Mouse (Mus musculus): Measurements from ENCODE around the gene Fv1. TPM values are rescaled to one million over a fixed set of nuclear protein-coding genes. Genes with fewer than 3 reads are reported as not detected.
"Not testable (repeated sequence)": the region's sequence is repeated elsewhere in the genome, so short reads cannot be mapped to it uniquely, and the experiment has no call there.

Gene Fv1
- polyA plus RNA-seq (2015; fragmentation: Nextera tagmentation; extraction: Ambion mirVana) = 12.7 and 12.8 TPM in 2 replicates

DNA sequence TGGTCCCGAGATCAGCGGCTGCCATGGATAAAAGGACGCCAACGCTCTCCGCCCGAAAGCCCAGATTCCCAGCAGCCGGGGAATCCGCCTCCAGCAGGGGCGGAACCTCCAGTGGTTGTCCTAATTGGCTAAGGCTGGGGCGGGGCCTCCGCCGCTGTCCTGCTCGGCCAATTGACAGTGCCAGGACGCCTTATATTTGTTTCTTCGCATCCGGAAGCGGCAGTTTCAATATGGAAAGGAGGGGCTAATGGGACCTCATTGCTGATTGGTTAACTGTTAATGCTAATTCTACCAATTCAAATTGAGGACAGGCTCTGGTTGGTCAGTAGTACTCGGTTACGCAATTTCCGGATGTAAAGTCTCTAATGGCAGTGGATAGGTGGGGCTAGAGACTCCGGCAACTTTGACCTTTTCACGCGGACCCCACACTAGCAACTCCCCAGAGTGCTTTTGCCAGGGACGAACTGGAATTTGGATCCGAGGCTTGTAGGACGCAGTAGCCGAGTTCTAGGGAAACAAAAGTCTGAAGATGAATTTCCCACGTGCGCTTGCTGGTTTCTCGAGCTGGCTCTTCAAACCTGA, at the start of gene Fv1, which contains the start of gene Miip:
Fv1 (plus strand) TSS at position 530 of the 582 bp plus-strand sequence.
Miip (minus strand) TSS at position 367 of the 582 bp plus-strand sequence.
- Histone ChIP-seq H3K9ac (replicated peaks) (peak within 1 kb of the TSS; percentile 71), H3K4me2 (replicated peaks) (peak within 1 kb of the TSS; percentile 77), H3K4me3 (peak within 1 kb of the TSS; percentile 67), H3K27ac (replicated peaks) (peak within 1 kb of the TSS; percentile 84), H3K4me1 (peaks cover 26% of the 10 kb centered on the region), H3K36me3 (peaks cover 40% of the 10 kb centered on the region), H3K27me3 (no peaks in the 10 kb centered on the region), H3K9me3 (no peaks in the 10 kb centered on the region)
- peak; percentile 97 for ATAC-seq (replicated peaks)
- under 1% methylated on average over 30 of the region's 30 CpGs for WGBS

DNA sequence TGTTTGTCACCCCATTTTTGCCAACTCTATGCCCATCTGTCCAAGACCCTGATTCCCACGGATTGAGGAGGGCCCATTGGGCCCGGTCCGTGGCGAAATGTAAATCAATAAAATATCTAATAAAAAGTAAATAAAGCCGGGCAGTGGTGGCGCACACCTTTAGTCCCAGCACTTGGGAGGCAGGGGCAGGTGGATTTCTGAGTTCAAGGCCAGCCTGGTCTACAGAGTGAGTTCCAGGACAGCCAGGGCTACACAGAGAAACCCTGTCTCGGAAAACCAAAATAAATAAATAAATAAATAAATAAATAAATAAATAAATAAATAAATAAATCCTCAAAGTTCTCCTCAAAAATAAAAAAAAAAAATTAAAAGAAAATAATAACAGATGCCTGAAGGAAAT, 49.1 kb upstream of the Fv1 start:
- H3K27ac ChIP-seq (replicated peaks); H3K4me1 ChIP-seq; H3K4me2 ChIP-seq (replicated peaks); H3K27me3 ChIP-seq; ATAC-seq (replicated peaks); H3K4me3 ChIP-seq; H3K9ac ChIP-seq (replicated peaks): not testable (repeated sequence)
- Histone ChIP-seq H3K9me3 (peaks cover 33% of the 10 kb centered on the region), H3K36me3 (peaks cover 30% of the 10 kb centered on the region)
- WGBS = 83% methylated on average over 7 of the region's 7 CpGs

DNA sequence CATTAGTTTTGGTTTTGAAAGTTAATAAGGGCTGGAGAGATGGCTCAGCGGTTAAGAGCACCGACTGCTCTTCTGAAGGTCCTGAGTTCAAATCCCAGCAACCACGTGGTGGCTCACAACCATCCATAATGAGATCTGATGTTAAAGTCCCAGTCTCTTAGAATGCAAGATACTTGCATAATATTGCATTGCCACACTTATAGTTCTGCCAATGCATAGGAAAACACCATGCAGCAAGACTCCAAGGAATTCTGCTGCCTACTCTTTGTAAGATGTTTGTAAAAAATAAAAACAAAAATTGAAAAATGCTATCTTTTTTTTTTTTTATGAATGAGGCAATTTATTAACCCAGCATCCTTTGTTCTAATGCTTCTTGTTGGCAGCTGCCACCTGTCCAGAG, 47.4 kb upstream of the Fv1 start:
- Histone ChIP-seq H3K9me3 (peaks cover 48% of the 10 kb centered on the region), H3K36me3 (peaks cover 47% of the 10 kb centered on the region)
- not testable (repeated sequence) for ATAC-seq (replicated peaks); H3K9ac ChIP-seq (replicated peaks); H3K4me1 ChIP-seq; H3K27me3 ChIP-seq; H3K4me3 ChIP-seq; H3K27ac ChIP-seq (replicated peaks); H3K4me2 ChIP-seq (replicated peaks)
- 90% methylated on average over 3 of the region's 3 CpGs for WGBS

DNA sequence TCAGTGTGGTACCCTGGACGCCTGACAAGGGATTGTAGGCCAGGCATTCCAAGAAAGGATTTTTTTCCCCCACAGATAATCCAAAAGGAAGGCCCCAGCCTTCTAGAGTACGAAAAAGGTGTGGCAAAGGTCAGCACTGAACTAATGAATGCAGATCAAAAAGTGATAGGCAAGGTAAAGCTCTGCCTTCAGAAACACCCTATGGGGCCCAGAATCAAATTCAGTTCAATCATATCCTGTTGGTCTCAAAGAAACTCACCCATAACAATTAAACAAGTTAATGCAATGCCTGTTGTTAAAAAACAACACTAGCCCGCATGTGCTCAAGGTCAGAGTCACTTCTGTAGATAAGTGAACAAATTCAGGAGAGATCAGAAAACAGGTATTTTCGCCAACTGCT, 44.4 kb upstream of the Fv1 start:
- Histone ChIP-seq H3K4me3 (no peak overlapping the region), H3K9ac (replicated peaks) (no peak overlapping the region), H3K27me3 (no peaks in the 10 kb centered on the region), H3K27ac (replicated peaks) (no peak overlapping the region), H3K4me1 (no peaks in the 10 kb centered on the region), H3K36me3 (peaks cover 75% of the 10 kb centered on the region), H3K4me2 (replicated peaks) (no peak overlapping the region), H3K9me3 (peaks cover 62% of the 10 kb centered on the region)
- 97% methylated on average over 4 of the region's 4 CpGs for WGBS
- ATAC-seq (replicated peaks) = no peak

DNA sequence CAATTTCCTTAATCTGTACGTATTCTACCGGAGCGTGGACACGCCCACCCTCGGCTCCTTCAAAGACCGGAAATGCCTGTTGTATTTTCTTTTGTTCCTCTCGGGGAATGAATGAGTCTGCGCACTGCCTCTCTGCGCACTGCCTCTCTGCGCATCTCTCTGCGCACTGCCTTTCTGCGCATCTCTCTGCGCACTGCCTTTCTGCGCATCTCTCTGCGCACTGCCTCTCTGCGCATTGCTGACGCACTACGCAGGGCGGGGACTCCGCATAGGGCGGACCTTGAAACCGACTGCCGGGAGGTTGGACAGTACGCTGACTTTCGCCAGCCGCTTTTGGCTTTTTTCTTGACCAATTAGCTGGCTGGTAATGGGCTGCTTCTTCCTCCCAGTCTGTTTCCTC, 29.5 kb upstream of the Fv1 start:
- Histone ChIP-seq H3K9me3 (peaks cover 12% of the 10 kb centered on the region), H3K36me3 (peaks cover 35% of the 10 kb centered on the region)
- H3K27me3 ChIP-seq; H3K4me3 ChIP-seq; H3K27ac ChIP-seq (replicated peaks); H3K4me1 ChIP-seq; H3K9ac ChIP-seq (replicated peaks); ATAC-seq (replicated peaks); H3K4me2 ChIP-seq (replicated peaks): not testable (repeated sequence)
- 96% methylated on average over 23 of the region's 26 CpGs for WGBS

DNA sequence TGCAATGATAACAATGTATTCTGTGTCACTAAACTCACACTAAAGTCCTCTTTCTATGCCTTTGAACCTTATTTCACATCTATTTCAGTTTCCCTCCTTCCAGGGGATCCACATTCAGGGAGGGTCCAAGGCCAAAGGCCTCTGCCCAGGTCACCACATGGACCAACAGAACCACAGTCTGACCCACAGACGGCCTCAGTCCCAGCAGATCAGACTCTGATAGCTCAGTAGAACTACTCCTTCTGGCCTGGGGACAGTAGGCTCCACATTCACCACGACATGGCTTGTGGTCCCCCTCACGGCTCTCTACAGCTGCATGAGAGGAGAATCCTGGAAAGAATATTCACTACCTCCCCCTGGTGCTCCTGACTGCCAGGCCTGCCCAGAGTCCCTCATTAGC, 25.9 kb upstream of the Fv1 start:
- Histone ChIP-seq H3K9ac (replicated peaks) (no peak overlapping the region), H3K4me2 (replicated peaks) (no peak overlapping the region), H3K36me3 (peaks cover 40% of the 10 kb centered on the region), H3K27ac (replicated peaks) (no peak overlapping the region), H3K4me3 (no peak overlapping the region), H3K27me3 (no peaks in the 10 kb centered on the region), H3K4me1 (peaks cover 6% of the 10 kb centered on the region), H3K9me3 (peaks cover 14% of the 10 kb centered on the region)
- 96% methylated on average over 3 of the region's 3 CpGs for WGBS
- no peak for ATAC-seq (replicated peaks)

DNA sequence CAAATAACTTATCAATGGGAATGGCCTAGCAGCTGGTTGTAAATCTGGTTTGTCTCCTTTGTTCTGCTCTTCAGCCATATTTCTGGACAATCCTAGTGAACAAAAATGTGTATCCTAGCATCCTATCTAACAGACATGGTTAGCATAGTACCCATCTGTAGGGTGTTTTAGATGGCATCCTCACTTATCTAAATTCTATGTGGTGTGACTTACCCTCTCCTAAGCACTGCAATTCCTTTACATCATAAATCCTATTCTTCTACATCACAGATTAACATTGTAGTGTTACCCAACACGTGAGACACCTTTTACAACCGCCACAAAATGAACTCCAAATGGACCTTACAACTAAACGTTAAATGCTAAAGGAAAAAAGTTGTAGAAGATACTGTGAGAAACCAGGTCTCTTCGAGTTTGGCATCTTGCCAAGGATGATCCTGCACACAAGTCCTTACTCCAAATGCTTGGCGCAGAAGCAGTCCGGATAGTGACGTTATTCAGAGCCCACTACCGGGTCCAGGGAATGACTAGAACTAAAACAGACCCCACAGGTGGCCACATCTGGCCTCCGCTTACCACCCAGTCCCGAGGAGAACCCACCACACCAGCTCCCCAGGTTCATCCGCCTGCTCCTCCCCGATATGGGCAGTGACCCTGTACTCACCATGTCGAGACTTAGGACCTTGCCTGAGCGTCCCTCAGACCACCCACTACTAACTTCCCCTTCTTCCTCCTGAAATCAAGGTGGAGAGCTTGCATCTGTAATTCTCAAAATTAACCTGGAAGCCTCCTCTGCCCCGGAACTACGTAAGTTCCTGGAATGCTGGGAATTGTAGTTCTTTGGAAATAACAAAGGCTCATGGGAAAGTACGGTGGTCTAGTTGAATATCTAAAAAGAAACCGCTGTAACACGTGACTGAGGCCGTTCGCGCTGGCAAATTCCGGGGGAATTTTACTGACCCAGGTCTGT, 20.9 kb upstream of the Fv1 start, which contains the start of gene Zfp933:
Zfp933 (minus strand) TSS at position 753 of the 970 bp plus-strand sequence.
- Histone ChIP-seq H3K27me3 (no peaks in the 10 kb centered on the region), H3K9me3 (peaks cover 5% of the 10 kb centered on the region; the same call in 1 of the 2 replicates), H3K4me1 (peaks cover 12% of the 10 kb centered on the region), H3K4me3 (peak within 1 kb of the TSS; percentile 79), H3K4me2 (replicated peaks) (peak within 1 kb of the TSS; percentile 72), H3K9ac (replicated peaks) (peak within 1 kb of the TSS; percentile 75), H3K27ac (replicated peaks) (no peak within 1 kb of the TSS), H3K36me3 (peaks cover 18% of the 10 kb centered on the region)
- 2% methylated on average over 23 of the region's 23 CpGs for WGBS
- ATAC-seq (replicated peaks) = peak; percentile 90

DNA sequence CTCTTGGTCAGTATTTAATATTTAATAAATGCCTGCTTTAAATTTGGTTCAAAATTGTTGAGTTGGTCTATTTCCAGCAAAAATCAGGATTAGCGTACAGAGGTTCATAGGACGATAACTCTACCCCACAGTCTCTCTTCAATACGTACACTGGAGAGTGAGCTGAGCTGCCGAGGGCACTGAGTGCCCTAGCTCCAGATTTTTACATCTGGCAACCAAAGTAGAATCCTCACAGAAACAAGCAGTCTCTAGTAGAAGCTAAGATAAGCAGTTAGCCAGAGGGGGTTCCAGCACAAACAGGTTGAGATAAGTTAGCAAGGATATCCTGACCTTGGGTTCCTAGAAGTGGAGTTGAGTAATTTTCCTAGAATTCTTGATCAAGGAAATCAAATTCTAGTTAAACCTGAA, 20.2 kb upstream of the Fv1 start:
- peaks cover 11% of the 10 kb centered on the region for H3K36me3 ChIP-seq
- H3K4me3 ChIP-seq = peak overlapping the region; percentile 79
- H3K27me3 ChIP-seq = no peaks in the 10 kb centered on the region
- ATAC-seq (replicated peaks) = peak; percentile 80
- WGBS = 3% methylated on average over 4 of the region's 4 CpGs
- peak overlapping the region; percentile 75 for H3K9ac ChIP-seq (replicated peaks)
- no peak overlapping the region for H3K27ac ChIP-seq (replicated peaks)
- H3K4me2 ChIP-seq (replicated peaks) = peak overlapping the region; percentile 72
- 0 out of 2 replicates have a peak, but pooled peaks cover 5% of the 10 kb centered on the region for H3K9me3 ChIP-seq
- H3K4me1 ChIP-seq = peaks cover 12% of the 10 kb centered on the region

DNA sequence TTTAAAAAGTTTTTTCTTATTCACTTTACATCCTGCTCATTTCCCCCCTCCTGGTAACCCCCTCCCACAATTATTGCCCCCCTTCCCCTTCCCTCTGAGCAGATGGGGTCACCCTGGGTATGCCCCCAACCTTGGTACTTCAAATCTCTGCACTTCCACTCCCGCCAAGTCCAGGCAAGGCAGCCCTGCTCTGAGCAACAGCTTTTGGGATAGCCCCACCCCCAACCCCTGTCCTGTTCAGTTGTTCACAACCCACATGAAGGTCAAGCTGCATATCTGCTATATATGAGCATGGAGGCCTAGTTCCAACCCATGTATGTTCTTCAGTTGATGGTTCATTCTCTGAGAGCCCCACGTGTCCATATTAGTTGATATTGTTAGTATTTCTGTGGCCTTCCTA, 18.0 kb upstream of the Fv1 start:
- Histone ChIP-seq H3K36me3 (0 out of 2 replicates have a peak, but pooled peaks cover 2% of the 10 kb centered on the region), H3K4me3 (no peak overlapping the region), H3K27me3 (no peaks in the 10 kb centered on the region), H3K4me2 (replicated peaks) (no peak overlapping the region), H3K27ac (replicated peaks) (no peak overlapping the region), H3K9ac (replicated peaks) (no peak overlapping the region), H3K4me1 (peaks cover 12% of the 10 kb centered on the region), H3K9me3 (no peaks in the 10 kb centered on the region)
- ATAC-seq (replicated peaks) = no peak
- WGBS = 80% methylated on average over 2 of the region's 2 CpGs

DNA sequence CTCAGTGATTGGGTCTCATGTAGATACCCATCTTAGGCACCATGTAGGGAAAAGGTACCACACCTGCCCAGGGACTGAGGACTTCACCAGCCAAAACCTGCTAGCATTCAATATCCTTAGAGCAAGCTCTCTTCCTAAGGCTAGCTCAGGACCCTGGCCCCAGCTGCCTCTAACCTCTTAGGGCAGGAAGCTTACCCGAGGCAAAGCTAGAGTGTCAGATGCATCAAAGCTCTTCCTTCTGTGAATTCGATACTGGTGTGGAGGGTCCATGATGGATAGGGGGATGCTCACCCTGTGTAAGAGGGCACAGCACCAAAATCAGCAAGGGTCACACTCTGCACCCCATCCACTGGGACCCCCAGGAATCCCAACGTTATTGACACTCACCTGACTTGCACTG, 6.7 kb upstream of the Fv1 start:
- Histone ChIP-seq H3K4me3 (no peak overlapping the region), H3K4me1 (peaks cover 1% of the 10 kb centered on the region), H3K9ac (replicated peaks) (no peak overlapping the region), H3K36me3 (peaks cover 48% of the 10 kb centered on the region), H3K27ac (replicated peaks) (no peak overlapping the region), H3K9me3 (no peaks in the 10 kb centered on the region), H3K27me3 (no peaks in the 10 kb centered on the region), H3K4me2 (replicated peaks) (no peak overlapping the region)
- ATAC-seq (replicated peaks) = no peak
- WGBS = 90% methylated on average over 3 of the region's 3 CpGs

DNA sequence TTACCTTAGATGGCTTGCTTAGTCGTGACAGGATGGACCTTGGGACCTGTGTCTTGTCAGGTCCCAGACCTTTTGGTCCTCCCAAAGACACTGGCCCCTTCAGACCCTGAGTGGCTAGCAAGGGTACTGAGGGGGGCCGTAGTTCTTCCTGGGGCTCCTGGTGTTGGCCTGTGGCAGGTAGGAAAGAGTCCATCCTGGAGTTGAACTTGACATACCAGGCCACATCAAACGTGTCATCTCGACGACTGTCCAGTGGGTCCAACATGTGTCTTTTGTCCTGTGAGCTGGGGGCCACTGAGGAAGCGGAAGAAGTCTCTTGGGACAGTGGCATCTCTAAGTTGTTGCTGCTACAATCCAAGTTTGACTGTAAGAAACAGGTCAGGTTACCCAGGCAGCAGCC, 3.1 kb upstream of the Fv1 start:
- no peak overlapping the region for H3K9ac ChIP-seq (replicated peaks)
- no peaks in the 10 kb centered on the region for H3K9me3 ChIP-seq
- H3K4me2 ChIP-seq (replicated peaks) = no peak overlapping the region
- 93% methylated on average over 6 of the region's 6 CpGs for WGBS
- no peak for ATAC-seq (replicated peaks)
- peaks cover 26% of the 10 kb centered on the region for H3K4me1 ChIP-seq
- H3K27ac ChIP-seq (replicated peaks) = no peak overlapping the region
- peaks cover 43% of the 10 kb centered on the region for H3K36me3 ChIP-seq
- no peaks in the 10 kb centered on the region for H3K27me3 ChIP-seq
- H3K4me3 ChIP-seq = no peak overlapping the region

DNA sequence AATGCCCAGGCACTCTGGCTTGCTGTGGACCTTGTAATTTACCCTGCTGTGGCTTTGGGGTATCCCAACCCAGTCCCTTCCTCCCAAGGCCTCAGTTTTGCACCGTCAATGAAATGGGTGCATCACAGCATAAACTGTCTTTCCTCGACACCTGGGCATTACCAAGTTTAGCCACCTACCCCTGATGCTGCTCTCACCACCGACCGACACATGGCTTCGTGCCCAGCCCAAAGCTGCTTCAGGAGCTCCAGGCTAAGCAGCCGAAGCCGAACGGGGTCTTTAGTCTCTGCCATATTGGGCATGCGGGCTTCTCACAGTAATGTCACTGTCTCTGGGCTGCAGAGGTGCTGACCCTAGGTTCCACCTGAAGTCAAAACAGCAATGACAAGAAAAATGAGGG, 2.7 kb upstream of the Fv1 start:
- no peak overlapping the region for H3K27ac ChIP-seq (replicated peaks)
- no peak overlapping the region for H3K4me2 ChIP-seq (replicated peaks)
- peaks cover 40% of the 10 kb centered on the region for H3K36me3 ChIP-seq
- H3K27me3 ChIP-seq = no peaks in the 10 kb centered on the region
- 94% methylated on average over 9 of the region's 9 CpGs for WGBS
- ATAC-seq (replicated peaks) = no peak
- no peaks in the 10 kb centered on the region for H3K9me3 ChIP-seq
- H3K4me3 ChIP-seq = no peak overlapping the region
- no peak overlapping the region for H3K9ac ChIP-seq (replicated peaks)
- peaks cover 26% of the 10 kb centered on the region for H3K4me1 ChIP-seq

Measured in forebrain, embryonic 15.5 days (tissue).